Mouse (Mus musculus) neural tube, embryonic 14.5 days (tissue): ENCODE measurements at regions not wholly inside any gene's neighbourhood (a gene's known extent, or its start where the extent isn't known, plus 50 kb on each side); places are given as distances from the start of the nearest gene placed in this dataset.

Source experiments
- ATAC-seq: fragments of 200-750 bp; cut with Nextera tagmentation; 2 replicates; pipeline ENCODE4 v1.8.0; 2017; ENCODE audit warnings: low read depth, mild to moderate bottlenecking, moderate TSS enrichment, moderate library complexity
- H3K27ac ChIP-seq: fragments of 300-500 bp; sonication (generic); 2 replicates; pipeline ENCODE4 v1.5.1; 2014; ENCODE audit warnings: low read depth, mild to moderate bottlenecking, control low read depth, low read length, moderate library complexity, mixed read lengths
- H3K27me3 ChIP-seq: fragments of 300-500 bp; sonication (generic); 2 replicates; pipeline ENCODE4 v1.6.1; 2014; ENCODE audit warnings: low read length; ENCODE audit not compliant: control insufficient read depth, insufficient read depth
- H3K36me3 ChIP-seq: fragments of 300-500 bp; sonication (generic); 2 replicates; pipeline ENCODE4 v1.6.1; 2014; ENCODE audit warnings: low read length, mixed read lengths; ENCODE audit not compliant: control insufficient read depth, insufficient read depth
- H3K4me1 ChIP-seq: fragments of 300-500 bp; sonication (generic); 2 replicates; pipeline ENCODE4 v1.6.1; 2014; ENCODE audit warnings: low read length; ENCODE audit not compliant: control insufficient read depth, insufficient read depth
- H3K4me2 ChIP-seq: fragments of 300-500 bp; sonication (generic); 2 replicates; pipeline ENCODE4 v1.6.1; 2014; ENCODE audit warnings: mild to moderate bottlenecking, low read depth, low read length, control low read depth
- H3K4me3 ChIP-seq: fragments of 300-500 bp; sonication (generic); 2 replicates; pipeline ENCODE4 v1.5.1; 2014; ENCODE audit warnings: low read depth, low read length, control low read depth, mixed read lengths
- H3K9ac ChIP-seq: fragments of 300-500 bp; sonication (generic); replicated peaks from 2 replicates; pipeline ENCODE4 v1.6.1; 2014; ENCODE audit warnings: low read depth, mild to moderate bottlenecking, control low read depth, low read length, mixed read lengths
- H3K9me3 ChIP-seq: fragments of 300-500 bp; sonication (generic); 2 replicates; pipeline ENCODE4 v1.6.1; 2016; ENCODE audit warnings: low read length; ENCODE audit not compliant: control insufficient read depth
- WGBS: fragments of 180-500 bp; shearing (Covaris S2); extraction: QIAGEN DNeasy Blood & Tissue Kit; methylation state at CpG from one replicate; pipeline ENCODE4 v1.1.7; 2014; 5-methylcytosine and 5-hydroxymethylcytosine counted together

- whole genome bisulfite sequencing = 17% methylated on average over 4 of the region's 4 CpGs
- no peaks in the 10 kb centered on the region for H3K9me3 ChIP-seq
- ATAC-seq = no peak
- H3K4me1 ChIP-seq = peaks cover 7% of the 10 kb centered on the region; the same call in 1 of the 2 replicates
- no peak overlapping the region for H3K4me2 ChIP-seq
- H3K27ac ChIP-seq = no peak overlapping the region
- no peak overlapping the region for H3K9ac ChIP-seq
- no peak overlapping the region for H3K4me3 ChIP-seq
- no peaks in the 10 kb centered on the region for H3K36me3 ChIP-seq
- no peaks in the 10 kb centered on the region for H3K27me3 ChIP-seq
These were observed 115.1 kb upstream of the Haao start for GRCm38 (mm10) chr17:83962841-83963240.

GRCm38 (mm10) chr17:83962126-83962525, 114.4 kb upstream of the Haao start:
- H3K27ac ChIP-seq = no peak overlapping the region
- no peak overlapping the region for H3K4me3 ChIP-seq
- no peak overlapping the region for H3K9ac ChIP-seq
- 94% methylated on average over 6 of the region's 6 CpGs for WGBS
- H3K4me1 ChIP-seq = peaks cover 7% of the 10 kb centered on the region; the same call in 1 of the 2 replicates
- ATAC-seq = no peak
- no peaks in the 10 kb centered on the region for H3K36me3 ChIP-seq
- no peaks in the 10 kb centered on the region for H3K27me3 ChIP-seq
- H3K4me2 ChIP-seq = no peak overlapping the region
- H3K9me3 ChIP-seq = no peaks in the 10 kb centered on the region

DNA sequence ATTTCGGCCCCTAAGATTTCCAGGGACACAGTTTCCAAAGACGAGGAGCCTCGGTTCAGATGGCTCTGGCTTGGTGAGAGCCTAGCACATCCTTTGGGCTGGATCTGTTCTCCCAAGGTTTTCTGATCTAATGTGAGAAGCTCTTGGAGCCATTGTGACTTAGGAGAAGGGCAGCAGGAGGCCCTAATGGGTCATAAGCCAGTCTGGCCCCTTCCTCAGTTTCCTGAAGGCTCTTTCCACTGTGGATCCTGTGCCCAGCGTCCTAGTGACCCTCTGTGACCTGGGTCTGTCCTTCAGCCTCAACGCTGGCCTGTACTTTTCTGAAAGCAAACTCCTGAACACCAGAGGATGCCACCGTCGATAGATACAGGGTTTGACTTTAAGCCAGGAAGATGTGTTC, 113.1 kb upstream of the Haao start:
- Histone ChIP-seq H3K27me3 (no peaks in the 10 kb centered on the region), H3K36me3 (no peaks in the 10 kb centered on the region), H3K9ac (no peak overlapping the region), H3K9me3 (no peaks in the 10 kb centered on the region), H3K4me1 (peaks cover 7% of the 10 kb centered on the region; the same call in 1 of the 2 replicates), H3K4me2 (no peak overlapping the region), H3K27ac (no peak overlapping the region), H3K4me3 (no peak overlapping the region)
- ATAC-seq = no peak
- WGBS = 77% methylated on average over 7 of the region's 7 CpGs

DNA sequence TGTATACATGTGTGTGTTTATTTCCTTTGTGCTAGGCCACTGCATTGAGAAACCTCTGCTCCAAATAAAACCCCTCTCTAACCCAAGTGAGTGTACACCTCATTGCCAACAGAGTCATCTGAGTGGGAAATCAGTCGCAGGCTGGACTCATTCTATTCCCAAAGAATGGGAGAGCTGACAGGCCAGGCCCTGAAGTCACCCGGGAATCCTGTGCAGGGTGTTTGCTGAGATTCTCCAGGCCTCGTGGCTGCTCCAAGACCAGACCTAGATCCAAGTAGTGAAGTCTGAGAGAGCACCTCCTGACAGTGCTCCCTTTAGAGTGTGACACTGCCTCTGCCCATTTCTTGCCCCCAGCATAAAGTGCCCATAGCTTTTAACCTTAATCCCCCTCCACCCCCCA, 112.4 kb upstream of the Haao start:
- no peak overlapping the region for H3K4me2 ChIP-seq
- WGBS = 64% methylated on average over 3 of the region's 3 CpGs

GRCm38 (mm10) chr17:83959159-83959848, 111.5 kb upstream of the Haao start:
- 35% methylated on average over 9 of the region's 9 CpGs for WGBS
- H3K36me3 ChIP-seq = no peaks in the 10 kb centered on the region
- no peaks in the 10 kb centered on the region for H3K9me3 ChIP-seq
- no peaks in the 10 kb centered on the region for H3K27me3 ChIP-seq
- H3K27ac ChIP-seq = no peak overlapping the region
- H3K4me2 ChIP-seq = no peak overlapping the region
- H3K9ac ChIP-seq = no peak overlapping the region
- H3K4me3 ChIP-seq = no peak overlapping the region
- H3K4me1 ChIP-seq = peaks cover 17% of the 10 kb centered on the region; the same call in 1 of the 2 replicates
- ATAC-seq = peak; percentile 34; the same call in 1 of the 2 replicates

More for the DNA sequence above, 112.4 kb upstream of the Haao start:
- Histone ChIP-seq H3K4me3 (no peak overlapping the region), H3K36me3 (no peaks in the 10 kb centered on the region), H3K9ac (no peak overlapping the region), H3K4me1 (peaks cover 8% of the 10 kb centered on the region; the same call in 1 of the 2 replicates), H3K27me3 (no peaks in the 10 kb centered on the region), H3K9me3 (no peaks in the 10 kb centered on the region), H3K27ac (no peak overlapping the region)
- no peak for ATAC-seq

GRCm38 (mm10) chr17:83958706-83959105, 110.9 kb upstream of the Haao start:
- Histone ChIP-seq H3K9ac (no peak overlapping the region), H3K9me3 (no peaks in the 10 kb centered on the region), H3K4me1 (peaks cover 22% of the 10 kb centered on the region; the same call in 1 of the 2 replicates), H3K27ac (no peak overlapping the region), H3K36me3 (no peaks in the 10 kb centered on the region), H3K4me3 (no peak overlapping the region), H3K4me2 (no peak overlapping the region), H3K27me3 (no peaks in the 10 kb centered on the region)
- no peak for ATAC-seq
- 82% methylated on average over 3 of the region's 3 CpGs for WGBS

DNA sequence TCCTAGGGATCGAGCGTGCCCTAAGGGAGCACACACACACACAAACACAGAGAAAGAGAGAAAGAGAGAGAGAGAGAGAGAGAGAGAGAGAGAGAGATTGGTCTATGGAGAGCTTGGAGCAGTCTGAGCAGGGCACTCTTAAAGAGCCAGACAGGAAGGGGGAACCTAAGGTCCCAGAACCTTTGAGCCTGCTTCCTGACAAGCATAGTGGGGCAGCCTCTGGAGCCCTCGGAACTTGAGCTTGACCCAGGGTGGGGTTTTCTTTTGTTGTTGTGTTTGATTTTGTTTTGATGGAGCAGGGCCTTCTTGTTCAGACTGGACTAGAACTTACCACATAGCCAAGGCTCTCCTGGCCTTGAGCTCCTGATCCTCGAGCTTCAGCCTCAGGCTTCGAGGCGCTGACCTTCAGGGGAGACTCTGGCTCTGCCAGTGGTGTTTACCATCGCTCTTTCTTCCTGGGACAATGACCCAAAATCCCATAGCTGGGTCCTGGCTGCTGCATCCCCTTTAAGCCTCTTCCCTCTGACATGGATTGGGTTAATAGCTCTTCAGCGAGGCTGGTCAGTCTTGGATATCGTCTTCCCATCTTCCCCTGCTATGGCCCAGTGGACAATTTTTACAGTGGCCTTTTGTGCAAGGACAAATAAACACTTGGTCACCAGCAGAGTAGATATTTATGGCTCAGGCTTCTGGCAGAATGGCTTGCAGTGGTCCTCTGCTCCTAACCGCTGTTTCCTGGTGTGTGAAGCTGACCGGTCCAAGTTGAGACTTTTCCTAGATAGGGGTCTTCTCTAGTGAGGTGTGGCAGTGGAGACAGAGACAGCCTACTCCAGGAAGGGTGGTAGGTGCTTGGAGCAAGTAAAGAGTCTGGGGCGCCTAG, 110.1 kb upstream of the Haao start:
- H3K9ac ChIP-seq = no peak overlapping the region
- H3K27me3 ChIP-seq = no peaks in the 10 kb centered on the region
- H3K4me3 ChIP-seq = no peak overlapping the region
- peaks cover 25% of the 10 kb centered on the region; the same call in 1 of the 2 replicates for H3K4me1 ChIP-seq
- no peaks in the 10 kb centered on the region for H3K36me3 ChIP-seq
- H3K9me3 ChIP-seq = no peaks in the 10 kb centered on the region
- 58% methylated on average over 10 of the region's 12 CpGs for whole genome bisulfite sequencing
- ATAC-seq = no peak
- no peak overlapping the region for H3K27ac ChIP-seq
- no peak overlapping the region for H3K4me2 ChIP-seq

- H3K27ac ChIP-seq = no peak overlapping the region
- H3K9me3 ChIP-seq = no peaks in the 10 kb centered on the region
- ATAC-seq = no peak
- no peak overlapping the region for H3K4me2 ChIP-seq
- H3K4me1 ChIP-seq = peaks cover 25% of the 10 kb centered on the region; the same call in 1 of the 2 replicates
- no peaks in the 10 kb centered on the region for H3K27me3 ChIP-seq
- no peak overlapping the region for H3K4me3 ChIP-seq
- H3K9ac ChIP-seq = no peak overlapping the region
- H3K36me3 ChIP-seq = no peaks in the 10 kb centered on the region
- 43% methylated on average over 12 of the region's 12 CpGs for WGBS
These were observed 109.2 kb upstream of the Haao start for GRCm38 (mm10) chr17:83956821-83957565.
